Mouse (Mus musculus) kidney, adult 2 months (tissue): ENCODE measurements around the gene Mical3. TPM values are rescaled to one million over a fixed set of nuclear protein-coding genes. Genes with fewer than 3 reads are reported as not detected.

ENCODE experiments used
- DNase-seq: peaks from one replicate; pipeline ENCODE4 v3.0.0; 2021
- H3K27ac ChIP-seq: fragments of 200-500 bp; 2 replicates; pipeline ENCODE4 v1.5.1; 2012; ENCODE audit warnings: low read depth, low read length, control low read depth, inconsistent platforms; ENCODE audit not compliant: insufficient read depth
- H3K27me3 ChIP-seq: fragments of 200-500 bp; replicated peaks from 2 replicates; pipeline ENCODE4 v1.6.1; 2012; ENCODE audit warnings: mild to moderate bottlenecking, moderate library complexity, low read length, inconsistent platforms; ENCODE audit not compliant: control insufficient read depth, insufficient read depth
- H3K36me3 ChIP-seq: fragments of 200-500 bp; 2 replicates; pipeline ENCODE4 v1.6.1; 2012; ENCODE audit warnings: mild to moderate bottlenecking, moderate library complexity, low read length, inconsistent platforms; ENCODE audit not compliant: control insufficient read depth, insufficient read depth
- H3K4me1 ChIP-seq: fragments of 200-500 bp; 2 replicates; pipeline ENCODE4 v1.6.1; 2011; ENCODE audit warnings: low read length; ENCODE audit not compliant: control insufficient read depth, insufficient read depth
- H3K4me3 ChIP-seq: fragments of 200-500 bp; 2 replicates; pipeline ENCODE4 v1.5.1; 2011; ENCODE audit warnings: mild to moderate bottlenecking, low read depth, low read length, control low read depth; ENCODE audit not compliant: insufficient read depth
- CTCF ChIP-seq: fragments of 200-500 bp; conservative IDR thresholded peaks from 2 replicates; pipeline ENCODE4 v1.5.1; 2011; ENCODE audit warnings: low read depth, mild to moderate bottlenecking, control low read depth, low read length, moderate library complexity, mixed read lengths; ENCODE audit not compliant: insufficient read depth, insufficient read length
- POLR2A ChIP-seq: fragments of 200-500 bp; IDR thresholded peaks from one replicate; pipeline ENCODE4 v1.6.1; 2011; ENCODE audit warnings: low read depth, low read length, control low read depth
- WGBS: fragments of 180-500 bp; shearing (Covaris S2); methylation state at CpG from one replicate; pipeline ENCODE4 v1.1.7; 2018; 5-methylcytosine and 5-hydroxymethylcytosine counted together
- polyA plus RNA-seq: library from polyadenylated mRNA; depleted of rRNA; stranded (reverse); fragments of >200 nt; gene quantifications from 2 replicates; pipeline ENCODE4 v1.2.3, GENCODE M21; 2012

The Mical3 gene
- polyA plus RNA-seq, 1 experiment = 16.1 TPM

GRCm38 (mm10) chr6:121154451-121155300 is 23.9 kb upstream of the Mical3 start:
- no peak overlapping the region for H3K27ac ChIP-seq
- no peaks in the 10 kb centered on the region for H3K36me3 ChIP-seq
- no peaks in the 10 kb centered on the region for H3K27me3 ChIP-seq
- 88% methylated on average over 16 of the region's 16 CpGs for WGBS
- no peak overlapping the region for H3K4me3 ChIP-seq
- DNase-seq = no peak
- TF ChIP-seq CTCF (no peak), POLR2A (no peak)
- H3K4me1 ChIP-seq = no peaks in the 10 kb centered on the region

GRCm38 (mm10) chr6:121153177-121153576 is 22.4 kb upstream of the Mical3 start:
- no peak for DNase-seq
- TF ChIP-seq CTCF (no peak), POLR2A (no peak)
- Histone ChIP-seq H3K4me1 (no peaks in the 10 kb centered on the region), H3K36me3 (no peaks in the 10 kb centered on the region), H3K27me3 (no peaks in the 10 kb centered on the region), H3K27ac (no peak overlapping the region), H3K4me3 (no peak overlapping the region)
- 88% methylated on average over 8 of the region's 8 CpGs for WGBS

- Histone ChIP-seq H3K4me3 (no peak overlapping the region), H3K27me3 (no peaks in the 10 kb centered on the region), H3K27ac (no peak overlapping the region), H3K36me3 (no peaks in the 10 kb centered on the region), H3K4me1 (peaks cover under 1% of the 10 kb centered on the region; the same call in 1 of the 2 replicates)
- 38% methylated on average over 6 of the region's 6 CpGs for WGBS
- peak; percentile 70 for DNase-seq
- TF ChIP-seq CTCF (no peak), POLR2A (no peak)
These were observed 20.9 kb upstream of the Mical3 start for GRCm38 (mm10) chr6:121151732-121152131.

- no peak for DNase-seq
These were observed 19.3 kb upstream of the Mical3 start for GRCm38 (mm10) chr6:121150126-121150525.

GRCm38 (mm10) chr6:121149420-121149819 is 18.6 kb upstream of the Mical3 start:
- no peak for TF ChIP-seq CTCF
- no peak for TF ChIP-seq POLR2A
- no peak overlapping the region for H3K4me3 ChIP-seq
- no peak overlapping the region for H3K27ac ChIP-seq
- 43% methylated on average over 3 of the region's 3 CpGs for WGBS
- no peak for DNase-seq
- no peaks in the 10 kb centered on the region for H3K36me3 ChIP-seq
- H3K27me3 ChIP-seq = no peaks in the 10 kb centered on the region
- peaks cover 2% of the 10 kb centered on the region; the same call in 1 of the 2 replicates for H3K4me1 ChIP-seq

More at GRCm38 (mm10) chr6:121150126-121150525, 19.3 kb upstream of the Mical3 start:
- no peaks in the 10 kb centered on the region for H3K36me3 ChIP-seq
- WGBS = 95% methylated on average over 8 of the region's 8 CpGs
- H3K27me3 ChIP-seq = no peaks in the 10 kb centered on the region
- no peak for TF ChIP-seq CTCF
- no peak for TF ChIP-seq POLR2A
- no peak overlapping the region for H3K4me3 ChIP-seq
- H3K4me1 ChIP-seq = peaks cover 2% of the 10 kb centered on the region; the same call in 1 of the 2 replicates
- no peak overlapping the region for H3K27ac ChIP-seq

GRCm38 (mm10) chr6:121148360-121148759 is 17.6 kb upstream of the Mical3 start:
- H3K4me3 ChIP-seq = no peak overlapping the region

GRCm38 (mm10) chr6:121146798-121147197 is 16.0 kb upstream of the Mical3 start:
- Histone ChIP-seq H3K4me1 (peaks cover 7% of the 10 kb centered on the region; the same call in 1 of the 2 replicates), H3K27ac (no peak overlapping the region), H3K27me3 (no peaks in the 10 kb centered on the region), H3K4me3 (no peak overlapping the region), H3K36me3 (no peaks in the 10 kb centered on the region)
- 38% methylated on average over 4 of the region's 4 CpGs for WGBS
- peak; percentile 42 for DNase-seq
- TF ChIP-seq POLR2A (no peak), CTCF (no peak)

More at GRCm38 (mm10) chr6:121148360-121148759, 17.6 kb upstream of the Mical3 start:
- TF ChIP-seq POLR2A (no peak), CTCF (no peak)
- Histone ChIP-seq H3K27ac (no peak overlapping the region), H3K4me1 (peaks cover 7% of the 10 kb centered on the region; the same call in 1 of the 2 replicates), H3K36me3 (no peaks in the 10 kb centered on the region), H3K27me3 (no peaks in the 10 kb centered on the region)
- 58% methylated on average over 3 of the region's 3 CpGs for WGBS
- no peak for DNase-seq
